Mouse (Mus musculus): ENCODE measurements around the gene Cacna2d1. TPM values are rescaled to one million over a fixed set of nuclear protein-coding genes. Genes with fewer than 3 reads are reported as not detected.

Cacna2d1 gene
- polyA plus RNA-seq, 1 experiment from 2014 or later: 21.7 TPM

Other genes with a start within 250 kb of the Cacna2d1 start
- not detected in 2 replicates for gene Speer4c, start 220.4 kb upstream of the Cacna2d1 start, polyA plus RNA-seq (2014; fragmentation: Nextera tagmentation; extraction: Ambion mirVana)

Measured in intestine, embryonic 14.5 days (tissue).